Mouse (Mus musculus) limb, embryonic 14.5 days (tissue): ENCODE results near the gene Recql5. TPM values are rescaled to one million over a fixed set of nuclear protein-coding genes. Genes with fewer than 3 reads are reported as not detected.

Source experiments
- ATAC-seq: fragments of 200-750 bp; cut with Nextera tagmentation; 2 replicates; pipeline ENCODE4 v1.8.0; 2017; ENCODE audit warnings: low read depth, moderate number of reproducible peaks, moderate TSS enrichment; ENCODE audit not compliant: low FRiP score
- DNase-seq: peaks from one replicate; pipeline ENCODE4 v3.0.0-alpha.2; 2015; ENCODE audit warnings: low spot score
- H3K27ac ChIP-seq: fragments of 300-500 bp; sonication (generic); replicated peaks from 2 replicates; pipeline ENCODE4 v1.5.1; 2014; ENCODE audit warnings: low read depth, mild to moderate bottlenecking, low read length, moderate library complexity, mixed read lengths
- H3K27me3 ChIP-seq: fragments of 300-500 bp; sonication (generic); 2 replicates; pipeline ENCODE4 v1.6.1; 2014; ENCODE audit warnings: low read length, mixed read lengths; ENCODE audit not compliant: control insufficient read depth, insufficient read depth
- H3K36me3 ChIP-seq: fragments of 300-500 bp; sonication (generic); 2 replicates; pipeline ENCODE4 v1.6.1; 2014; ENCODE audit warnings: mild to moderate bottlenecking, low read length, moderate library complexity, mixed read lengths; ENCODE audit not compliant: control insufficient read depth, insufficient read depth
- H3K4me1 ChIP-seq: fragments of 300-500 bp; sonication (generic); 2 replicates; pipeline ENCODE4 v1.6.1; 2014; ENCODE audit warnings: antibody characterized with exemption, low read length, mixed read lengths; ENCODE audit not compliant: control insufficient read depth, insufficient read depth
- H3K4me2 ChIP-seq: fragments of 300-500 bp; sonication (generic); replicated peaks from 2 replicates; pipeline ENCODE4 v1.6.1; 2014; ENCODE audit warnings: low read depth, mild to moderate bottlenecking, low read length, moderate library complexity; ENCODE audit not compliant: severe bottlenecking
- H3K4me3 ChIP-seq: fragments of 300-500 bp; sonication (generic); replicated peaks from 2 replicates; pipeline ENCODE4 v1.5.1; 2014; ENCODE audit warnings: low read length
- H3K9ac ChIP-seq: fragments of 300-500 bp; sonication (generic); 2 replicates; pipeline ENCODE4 v1.6.1; 2014; ENCODE audit warnings: mild to moderate bottlenecking, low read depth, low read length, moderate library complexity; ENCODE audit not compliant: severe bottlenecking
- H3K9me3 ChIP-seq: fragments of 300-500 bp; sonication (generic); 2 replicates; pipeline ENCODE4 v1.6.1; 2016; ENCODE audit warnings: low read length; ENCODE audit not compliant: control insufficient read depth
- POLR2A ChIP-seq: fragments of 200-500 bp; IDR thresholded peaks from 2 replicates; pipeline ENCODE4 v1.8.0; 2012; ENCODE audit warnings: inconsistent platforms, mild to moderate bottlenecking, moderate library complexity, borderline replicate concordance; ENCODE audit not compliant: insufficient read depth, insufficient read length; ENCODE audit errors: extremely low read depth
- WGBS: fragments of 180-500 bp; shearing (Covaris S2); extraction: QIAGEN DNeasy Blood & Tissue Kit; methylation state at CpG from one replicate; pipeline ENCODE4 v1.1.7; 2014; 5-methylcytosine and 5-hydroxymethylcytosine counted together
- polyA plus RNA-seq, 2 experiments: library from polyadenylated mRNA; depleted of rRNA in 1 of 2; stranded (reverse) in 1 of 2; unstranded in 1 of 2; fragments of >200 nt; fragmentation: Nextera tagmentation in 1 of 2; extraction: Ambion mirVana in 1 of 2; gene quantifications; 2 replicates each; pipeline versions ENCODE4 v1.2.1 to v1.2.3; 2012 to 2014

Gene Recql5
- polyA plus RNA-seq, 2 experiments = 16.1 to 27.9 TPM

- Histone ChIP-seq H3K4me1 (no peaks in the 10 kb centered on the region), H3K9ac (no peak overlapping the region), H3K36me3 (no peaks in the 10 kb centered on the region), H3K27me3 (no peaks in the 10 kb centered on the region), H3K27ac (no peak overlapping the region), H3K4me3 (no peak overlapping the region), H3K9me3 (no peaks in the 10 kb centered on the region), H3K4me2 (no peak overlapping the region)
- DNase-seq (no peak), ATAC-seq (no peak)
- TF ChIP-seq POLR2A = no peak
- 66% methylated on average over 5 of the region's 5 CpGs for WGBS
Measured at GRCm38 (mm10) chr11:115876438-115876837, 56.8 kb downstream of the Recql5 start.

DNA sequence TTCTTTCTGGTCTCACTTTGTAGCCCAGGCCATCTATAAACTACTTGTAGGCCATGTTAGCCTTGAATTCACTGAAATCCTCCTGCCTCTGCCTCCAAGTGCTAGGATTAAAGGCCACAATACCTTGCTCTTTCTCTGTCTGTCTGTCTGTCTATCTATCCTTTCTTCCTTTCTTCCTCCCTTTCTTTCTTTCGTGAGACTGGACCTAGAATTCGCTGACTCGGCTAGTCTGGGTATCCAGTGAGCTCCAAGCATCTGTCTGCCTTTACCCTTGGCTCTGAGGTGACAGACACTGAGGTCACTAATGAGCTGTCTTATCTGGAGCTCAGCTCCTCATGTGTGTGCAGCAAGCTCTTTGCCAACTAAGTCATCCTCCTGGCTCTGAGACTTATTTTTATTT lies 57.3 kb downstream of the Recql5 start:
- H3K4me3 ChIP-seq = no peak overlapping the region
- H3K4me2 ChIP-seq = no peak overlapping the region
- no peaks in the 10 kb centered on the region for H3K4me1 ChIP-seq
- WGBS = 89% methylated on average over 3 of the region's 3 CpGs
- H3K27me3 ChIP-seq = no peaks in the 10 kb centered on the region
- H3K9ac ChIP-seq = no peak overlapping the region
- H3K9me3 ChIP-seq = no peaks in the 10 kb centered on the region
- H3K27ac ChIP-seq = no peak overlapping the region
- no peaks in the 10 kb centered on the region for H3K36me3 ChIP-seq
- ATAC-seq = no peak
- no peak for TF ChIP-seq POLR2A
- no peak for DNase-seq

DNA sequence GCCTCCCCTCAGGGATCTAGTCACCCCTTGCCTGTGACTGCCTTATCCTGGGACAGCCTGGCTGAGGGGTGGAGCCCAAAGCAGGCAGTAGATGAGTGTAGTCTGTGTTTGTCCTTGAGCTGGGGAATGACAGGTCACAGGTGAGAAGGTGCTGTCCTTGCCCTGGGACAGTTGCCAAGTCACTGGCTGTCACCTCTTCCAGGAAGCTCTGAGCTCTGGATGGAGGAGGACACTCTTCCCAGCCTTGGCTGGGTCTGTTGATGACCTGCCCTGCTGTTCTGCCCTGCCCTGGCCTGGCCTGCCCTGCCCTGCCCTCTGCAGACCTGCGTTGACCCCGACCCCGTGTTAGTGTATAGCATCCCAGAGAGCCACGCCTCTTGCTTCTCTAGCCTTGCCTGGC lies 60.8 kb downstream of the Recql5 start:
- ATAC-seq = no peak
- no peaks in the 10 kb centered on the region for H3K27me3 ChIP-seq
- DNase-seq = no peak
- no peak overlapping the region for H3K4me2 ChIP-seq
- no peak overlapping the region for H3K27ac ChIP-seq
- no peak overlapping the region for H3K9ac ChIP-seq
- H3K4me3 ChIP-seq = no peak overlapping the region
- WGBS = 78% methylated on average over 4 of the region's 4 CpGs
- no peak for TF ChIP-seq POLR2A
- H3K36me3 ChIP-seq = no peaks in the 10 kb centered on the region
- H3K9me3 ChIP-seq = no peaks in the 10 kb centered on the region
- H3K4me1 ChIP-seq = no peaks in the 10 kb centered on the region

DNA sequence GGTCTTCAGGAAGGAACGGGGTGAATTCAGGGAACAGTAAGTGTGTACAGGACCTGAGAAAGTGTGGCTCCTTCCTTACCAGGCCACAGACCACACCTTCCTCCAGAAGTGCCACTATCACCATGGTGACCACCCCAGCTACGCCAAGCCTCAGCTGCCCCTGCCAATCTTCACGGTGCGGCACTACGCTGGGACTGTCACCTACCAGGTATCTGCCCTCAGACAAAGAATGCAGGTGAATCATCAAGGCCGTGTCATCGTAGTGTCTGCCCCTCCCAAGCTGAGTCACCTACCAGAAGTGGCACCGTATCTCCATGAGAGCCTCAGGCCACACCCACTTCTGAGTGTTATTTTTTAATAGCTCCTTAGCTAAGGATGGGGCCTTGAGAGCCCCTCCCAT lies 63.9 kb downstream of the Recql5 start:
- DNase-seq (no peak), ATAC-seq (no peak)
- no peak overlapping the region for H3K27ac ChIP-seq
- 77% methylated on average over 8 of the region's 8 CpGs for WGBS
- H3K4me1 ChIP-seq = no peaks in the 10 kb centered on the region
- no peaks in the 10 kb centered on the region for H3K36me3 ChIP-seq
- H3K9ac ChIP-seq = no peak overlapping the region
- H3K4me3 ChIP-seq = no peak overlapping the region
- H3K27me3 ChIP-seq = no peaks in the 10 kb centered on the region
- no peaks in the 10 kb centered on the region for H3K9me3 ChIP-seq
- H3K4me2 ChIP-seq = no peak overlapping the region
- no peak for TF ChIP-seq POLR2A

DNA sequence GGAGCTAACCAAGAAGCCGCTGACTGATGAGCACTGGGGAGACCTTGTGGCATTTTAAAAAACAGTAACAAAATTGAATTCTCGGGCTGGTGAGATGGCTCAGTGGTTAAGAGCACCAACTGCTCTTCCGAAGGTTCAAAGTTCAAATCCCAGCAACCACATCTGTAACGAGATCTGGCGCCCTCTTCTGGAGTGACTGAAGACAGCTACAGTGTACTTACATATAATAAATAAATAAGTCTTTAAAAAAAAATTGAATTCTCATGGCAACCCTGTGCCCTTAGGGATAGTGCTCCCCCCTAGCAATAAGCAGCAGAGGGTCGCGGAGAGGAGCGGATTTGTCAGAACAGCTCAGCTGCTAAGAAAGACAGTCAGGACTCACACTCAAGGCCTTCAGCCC lies 69.4 kb downstream of the Recql5 start:
- H3K4me1 ChIP-seq = no peaks in the 10 kb centered on the region; the same call in 1 of the 2 replicates
- ATAC-seq = no peak
- peaks cover 28% of the 10 kb centered on the region for H3K27me3 ChIP-seq
- no peaks in the 10 kb centered on the region for H3K36me3 ChIP-seq
- no peak overlapping the region for H3K4me3 ChIP-seq
- no peak for TF ChIP-seq POLR2A
- H3K9ac ChIP-seq = no peak overlapping the region
- H3K4me2 ChIP-seq = no peak overlapping the region
- 83% methylated on average over 8 of the region's 8 CpGs for WGBS
- no peak overlapping the region for H3K27ac ChIP-seq
- DNase-seq = no peak
- no peaks in the 10 kb centered on the region for H3K9me3 ChIP-seq
